Mouse (Mus musculus) ES-E14 (cell line): ENCODE data around the gene Gm38119.

Experiments
- CHD2 ChIP-seq: IDR thresholded peaks from 2 replicates; pipeline ENCODE4 v1.6.1; 2014; ENCODE audit warnings: mild to moderate bottlenecking, low read depth, low read length, inconsistent platforms
- HCFC1 ChIP-seq: IDR thresholded peaks from 2 replicates; pipeline ENCODE4 v1.6.1; 2012; ENCODE audit warnings: low read length, inconsistent platforms, borderline replicate concordance; ENCODE audit not compliant: insufficient read depth
- MAFK ChIP-seq: IDR thresholded peaks from 2 replicates; pipeline ENCODE4 v1.6.1; 2014; ENCODE audit warnings: mild to moderate bottlenecking, low read depth, low read length, inconsistent platforms; ENCODE audit not compliant: insufficient read depth
- ZC3H11A ChIP-seq: IDR thresholded peaks from 2 replicates; pipeline ENCODE4 v1.6.1; 2012; ENCODE audit warnings: low read depth, mild to moderate bottlenecking, inconsistent platforms, low read length, borderline replicate concordance
- ZNF384 ChIP-seq: IDR thresholded peaks from 2 replicates; pipeline ENCODE4 v1.6.1; 2012; ENCODE audit warnings: low read depth, low read length, inconsistent platforms

DNA sequence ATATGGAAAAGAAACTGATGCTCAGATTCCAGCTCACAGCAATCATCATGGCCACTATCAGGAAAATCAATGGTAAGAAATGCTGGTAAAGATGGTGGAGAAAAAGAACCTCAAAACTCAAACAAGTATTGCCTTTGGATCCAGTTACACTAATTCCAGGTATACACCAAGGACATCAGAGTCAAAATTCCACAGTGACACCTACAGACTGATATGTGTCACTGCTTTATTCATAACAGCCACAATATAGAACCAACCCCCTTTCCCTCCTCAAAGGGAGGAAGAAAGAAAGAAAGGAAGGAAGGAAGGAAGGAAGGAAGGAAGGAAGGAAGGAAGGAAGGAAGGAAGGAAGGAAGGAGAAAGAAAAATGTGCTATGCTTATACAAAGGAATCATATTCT is 23.8 kb downstream of the Gm38119 start:
- TF ChIP-seq MAFK: no peak
- no peak for TF ChIP-seq ZNF384
- no peak for TF ChIP-seq ZC3H11A
- no peak for TF ChIP-seq CHD2
- TF ChIP-seq HCFC1: no peak
